7 mouse cellular contexts compared by ENCODE assay signal in the genomic region with DNA sequence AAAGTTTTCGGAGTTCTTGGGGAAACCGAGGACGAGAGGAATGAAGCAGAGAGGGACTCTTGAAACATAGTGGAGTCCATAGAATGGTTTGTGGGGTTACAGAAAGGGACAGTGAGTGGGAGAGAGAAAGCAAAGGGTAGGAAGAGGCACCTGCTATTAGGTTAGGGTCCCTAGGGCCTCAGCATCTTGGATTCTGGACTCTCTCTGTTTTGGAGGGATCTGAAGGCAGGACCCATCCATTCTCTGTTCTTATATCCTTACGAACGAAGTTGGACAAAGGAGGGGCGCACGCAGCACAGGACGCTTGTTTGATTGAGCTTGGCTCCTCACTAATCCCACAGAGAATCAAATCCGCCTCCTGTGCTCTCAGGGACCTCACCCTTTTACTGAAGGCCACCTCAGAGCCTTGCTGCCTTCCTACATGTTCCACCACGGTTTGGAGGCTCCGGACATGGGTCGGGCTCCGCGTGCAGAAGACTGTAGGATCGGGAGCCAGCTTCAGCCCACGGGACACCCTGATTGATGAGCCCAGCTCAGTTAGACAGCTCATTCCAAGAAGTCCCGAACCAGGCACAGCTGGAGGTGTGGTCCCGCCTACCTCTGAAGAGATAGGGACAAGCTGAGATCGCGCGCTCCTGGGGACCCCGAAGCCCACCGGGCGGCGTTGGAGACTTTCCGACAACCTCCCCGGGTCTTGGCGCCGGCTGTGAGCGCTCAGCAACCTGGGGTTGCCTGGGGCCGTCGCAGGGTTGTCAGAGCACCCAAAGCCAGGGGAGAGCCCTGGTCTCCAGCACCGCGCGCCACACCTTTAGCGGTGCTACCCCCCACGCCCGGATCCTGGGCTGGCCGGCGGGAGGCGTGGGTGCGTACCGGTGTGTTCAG. TPM values are rescaled to one million over a fixed set of nuclear protein-coding genes. Genes with fewer than 3 reads are reported as not detected.
DNase-seq lines count a peak whose midpoint lies in the region; ATAC-seq lines count a peak whose summit lies in the region.

No protein-coding gene starts in this region.

- no peaks in the 10 kb centered on the region for H3K36me3 ChIP-seq in embryonic facial prominence, embryonic 11.5 days (replicated peaks; ENCODE audit: control insufficient read depth, insufficient read depth, low read depth, low read length)
- no peaks in the 10 kb centered on the region for H3K36me3 ChIP-seq in hindbrain, embryonic 11.5 days (ENCODE audit: control insufficient read depth, insufficient read depth, low read length)
- H3K36me3 ChIP-seq in midbrain, embryonic 10.5 days: no peaks in the 10 kb centered on the region

- ATAC-seq in embryonic facial prominence, embryonic 11.5 days (replicated peaks; ENCODE audit: insufficient number of reproducible peaks, low FRiP score, low TSS enrichment, low read depth): peak; percentile 17; the same call in 1 of the 2 replicates
- ATAC-seq in hindbrain, embryonic 11.5 days (ENCODE audit: low FRiP score): peak; percentile 39

- peak overlapping the region; percentile 95 for H3K9ac ChIP-seq in embryonic facial prominence, embryonic 11.5 days (replicated peaks; ENCODE audit: low read length)
- peak overlapping the region; percentile 99 for H3K9ac ChIP-seq in hindbrain, embryonic 11.5 days (ENCODE audit: low read depth, low read length)

- peak overlapping the region; percentile 82; the same call in 1 of the 2 replicates for H3K27ac ChIP-seq in embryonic facial prominence, embryonic 11.5 days (replicated peaks; ENCODE audit: low read depth, low read length)
- H3K27ac ChIP-seq in hindbrain, embryonic 11.5 days (ENCODE audit: low read depth, low read length): peak overlapping the region; percentile 94
- peak overlapping the region; percentile 97 for H3K27ac ChIP-seq in midbrain, embryonic 10.5 days (replicated peaks)

- no peaks in the 10 kb centered on the region for H3K9me3 ChIP-seq in embryonic facial prominence, embryonic 11.5 days (replicated peaks; ENCODE audit: control insufficient read depth, low read length)
- H3K9me3 ChIP-seq in hindbrain, embryonic 11.5 days (ENCODE audit: control insufficient read depth, low read length): no peaks in the 10 kb centered on the region
- H3K9me3 ChIP-seq in midbrain, embryonic 10.5 days (replicated peaks): no peaks in the 10 kb centered on the region

- intact Hi-C loops in left cerebral cortex, postnatal 4 days (cut with DNase I): loop anchor here (10.0 kb wide), 1 partner anchor 343 kb away; no protein-coding TSS in a partner anchor
- intact Hi-C loops in left cerebral cortex, postnatal 14 days (cut with DNase I): loop anchor here (10.0 kb wide), 1 partner anchor 357 kb away; no protein-coding TSS in a partner anchor

- DNase-seq in left cerebral cortex, postnatal 4 days: peak; percentile 35
- no peak for DNase-seq in left cerebral cortex, postnatal 14 days (ENCODE audit: low spot score in 2 of 2)
- DNase-seq in embryonic facial prominence, embryonic 11.5 days (ENCODE audit: low spot score): peak; percentile 54
- peak; percentile 71 for DNase-seq in hindbrain, embryonic 11.5 days (ENCODE audit: low spot score)
- DNase-seq in midbrain, embryonic 10.5 days (ENCODE audit: low spot score): peak; percentile 72
- no peak for DNase-seq in urinary bladder, postnatal 25 days (ENCODE audit: low spot score)
- DNase-seq in frontal cortex, postnatal 10 days (ENCODE audit: low spot score in 2 of 2): no peak

- no peaks in the 10 kb centered on the region for H3K4me1 ChIP-seq in embryonic facial prominence, embryonic 11.5 days (ENCODE audit: control insufficient read depth, insufficient read depth, low read length)
- H3K4me1 ChIP-seq in hindbrain, embryonic 11.5 days (replicated peaks; ENCODE audit: control insufficient read depth, insufficient read depth, low read length): peaks cover 10% of the 10 kb centered on the region
- H3K4me1 ChIP-seq in midbrain, embryonic 10.5 days: peaks cover 52% of the 10 kb centered on the region

- WGBS in embryonic facial prominence, embryonic 11.5 days: 3% methylated on average over 39 of the region's 43 CpGs
- WGBS in hindbrain, embryonic 11.5 days: 3% methylated on average over 43 of the region's 43 CpGs
- WGBS in midbrain, embryonic 10.5 days: 4% methylated on average over 43 of the region's 43 CpGs

- no peaks in the 10 kb centered on the region for H3K27me3 ChIP-seq in embryonic facial prominence, embryonic 11.5 days (ENCODE audit: control insufficient read depth, insufficient read depth, low read length)
- H3K27me3 ChIP-seq in hindbrain, embryonic 11.5 days (ENCODE audit: control insufficient read depth, insufficient read depth, low read length): peaks cover 5% of the 10 kb centered on the region
- H3K27me3 ChIP-seq in midbrain, embryonic 10.5 days (ENCODE audit: low read depth, poor library complexity, severe bottlenecking): peaks cover 43% of the 10 kb centered on the region

- peak overlapping the region; percentile 89 for H3K4me3 ChIP-seq in embryonic facial prominence, embryonic 11.5 days (ENCODE audit: low read depth, low read length)
- H3K4me3 ChIP-seq in hindbrain, embryonic 11.5 days (ENCODE audit: low read depth, low read length): peak overlapping the region; percentile 89
- H3K4me3 ChIP-seq in midbrain, embryonic 10.5 days: peak overlapping the region; percentile 68

- H3K4me2 ChIP-seq in embryonic facial prominence, embryonic 11.5 days (ENCODE audit: low read depth, low read length): peak overlapping the region; percentile 83
- H3K4me2 ChIP-seq in hindbrain, embryonic 11.5 days (replicated peaks; ENCODE audit: low read depth, low read length): peak overlapping the region; percentile 62

RNA-seq across cellular contexts. Expression of gene St8sia2, which starts 1.3 kb away (rescaled TPM):
- 100 to 1,000 TPM; 135 TPM for total RNA-seq in left cerebral cortex, postnatal 4 days (2021)
- total RNA-seq in left cerebral cortex, postnatal 14 days (2021): 1 to 10 TPM; 3.3 to 4.2 TPM
- polyA plus RNA-seq in embryonic facial prominence, embryonic 11.5 days (2014; fragmentation: Nextera tagmentation; extraction: Ambion mirVana): 24.7 and 25.9 TPM in 2 replicates
- polyA plus RNA-seq in hindbrain, embryonic 11.5 days (2014; fragmentation: Nextera tagmentation; extraction: Ambion mirVana): 53.3 and 55.5 TPM in 2 replicates
- 17.3 and 26.9 TPM in 2 replicates for polyA plus RNA-seq in midbrain, embryonic 10.5 days (2016; fragmentation: Nextera tagmentation; extraction: Ambion mirVana)

Comparison
In these comparisons a context has a peak if more than half of its experiments do, and no peak if none do; other contexts are left out.
1. DNase-seq: peak in left cerebral cortex, postnatal 4 days (single experiment), embryonic facial prominence, embryonic 11.5 days (single experiment), hindbrain, embryonic 11.5 days (single experiment) and midbrain, embryonic 10.5 days (single experiment); none in left cerebral cortex, postnatal 14 days (0 of 2), urinary bladder, postnatal 25 days (single experiment) and frontal cortex, postnatal 10 days (0 of 2).
2. Peak in every context shown above with its lines, with median percentiles within 50 percentile points of each other: H3K27ac ChIP-seq and H3K4me3 ChIP-seq.